Comparison of ENCODE assay signal across 9 mouse cellular contexts in the genomic region with DNA sequence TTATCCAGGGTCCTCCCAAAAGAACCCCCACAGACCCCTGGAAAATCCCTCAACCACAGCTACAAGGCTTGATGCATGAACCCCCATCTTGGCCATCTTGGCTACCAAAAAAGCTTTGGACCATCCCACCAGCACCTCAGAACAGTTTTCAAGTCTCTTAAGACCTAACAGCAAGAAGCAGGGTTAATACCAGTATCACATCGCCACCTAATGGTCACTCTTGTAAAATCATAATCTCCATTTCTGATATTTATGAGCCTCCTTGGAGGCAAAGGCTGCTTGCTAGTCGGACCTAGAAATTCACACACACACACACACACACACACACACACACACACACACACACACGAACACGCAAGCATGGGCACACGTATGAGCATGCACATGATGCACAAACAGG. TPM values are rescaled to one million over a fixed set of nuclear protein-coding genes. Genes with fewer than 3 reads are reported as not detected.
A peak's percentile ranks its signal among the peaks of the same experiment; 100 is the strongest.
DNase-seq lines count a peak whose midpoint lies in the region; ATAC-seq lines count a peak whose summit lies in the region.
"Had no signal": no experiment of that assay in that cellular context is flagged by ENCODE, and none has a peak within 500 bp of the region (broad histone marks: within the 10 kb centered on the region; RNA-seq: fewer than 3 reads in every experiment).

No protein-coding gene starts in this region.

- peak; percentile 11 for DNase-seq in hindbrain, embryonic 10.5 days (ENCODE audit: low spot score)
- DNase-seq in A20 (ENCODE audit: low read depth, low spot score): peak; percentile 57
- DNase-seq in WW6 (ENCODE audit: low read depth, low spot score): peak; percentile 36
- peak; percentile 24 to 56 for DNase-seq in heart, postnatal 10 days
- no peak for DNase-seq in urinary bladder, postnatal 4 days (ENCODE audit: low spot score in 2 of 2)
- DNase-seq in right cerebral cortex, postnatal 10 days (ENCODE audit: low spot score in 2 of 2): no peak

- H3K9me3 ChIP-seq in hindbrain, embryonic 10.5 days: no peaks in the 10 kb centered on the region
- no peaks in the 10 kb centered on the region for H3K9me3 ChIP-seq in hindbrain, embryonic 12.5 days (replicated peaks)
- H3K9me3 ChIP-seq: neural tube, embryonic 12.5 days had no signal

- H3K4me2 ChIP-seq in hindbrain, embryonic 12.5 days (replicated peaks): no peak overlapping the region
- H3K4me2 ChIP-seq: neural tube, embryonic 12.5 days had no signal

- H3K27ac ChIP-seq in hindbrain, embryonic 10.5 days: no peak overlapping the region
- H3K27ac ChIP-seq in hindbrain, embryonic 12.5 days: no peak overlapping the region
- H3K27ac ChIP-seq: neural tube, embryonic 12.5 days had no signal

- H3K36me3 ChIP-seq in hindbrain, embryonic 10.5 days: no peaks in the 10 kb centered on the region
- H3K36me3 ChIP-seq in hindbrain, embryonic 12.5 days: no peaks in the 10 kb centered on the region
- H3K36me3 ChIP-seq: neural tube, embryonic 12.5 days had no signal

- H3K27me3 ChIP-seq in hindbrain, embryonic 10.5 days (ENCODE audit: insufficient read depth, poor library complexity, severe bottlenecking): no peaks in the 10 kb centered on the region
- H3K27me3 ChIP-seq in hindbrain, embryonic 12.5 days: no peaks in the 10 kb centered on the region
- H3K27me3 ChIP-seq: neural tube, embryonic 12.5 days had no signal

- 11% methylated on average over 5 of the region's 5 CpGs for WGBS in hindbrain, embryonic 10.5 days
- WGBS in hindbrain, embryonic 12.5 days: 7% methylated on average over 5 of the region's 5 CpGs

- no peak for ATAC-seq in hindbrain, embryonic 12.5 days (ENCODE audit: low FRiP score)
- ATAC-seq in megakaryocyte progenitor cell, adult 5-6 weeks (replicated peaks; ENCODE audit: poor library complexity): peak; percentile 63; the same call in 1 of the 2 replicates

- peaks cover 5% of the 10 kb centered on the region; the same call in 1 of the 2 replicates for H3K4me1 ChIP-seq in hindbrain, embryonic 10.5 days (replicated peaks)
- no peaks in the 10 kb centered on the region for H3K4me1 ChIP-seq in hindbrain, embryonic 12.5 days
- H3K4me1 ChIP-seq: neural tube, embryonic 12.5 days had no signal

- no peak overlapping the region for H3K4me3 ChIP-seq in hindbrain, embryonic 10.5 days
- H3K4me3 ChIP-seq in hindbrain, embryonic 12.5 days: no peak overlapping the region
- H3K4me3 ChIP-seq: neural tube, embryonic 12.5 days had no signal

- intact Hi-C loops in heart, postnatal 10 days (cut with DNase I): loop anchor here (1.0 to 5.0 kb wide), 4 partner anchors 258 to 1051 kb away; no protein-coding TSS in a partner anchor

- H3K9ac ChIP-seq in hindbrain, embryonic 12.5 days: no peak overlapping the region
- H3K9ac ChIP-seq: neural tube, embryonic 12.5 days had no signal

RNA-seq across cellular contexts. Expression of a gene that starts 40.1 kb away (rescaled TPM):
- 0.86 and 1.4 TPM in 2 replicates for polyA plus RNA-seq in hindbrain, embryonic 10.5 days (2016; fragmentation: Nextera tagmentation; extraction: Ambion mirVana)
- 5.7 and 6.7 TPM in 2 replicates for polyA plus RNA-seq in hindbrain, embryonic 12.5 days (2016; fragmentation: Nextera tagmentation; extraction: Ambion mirVana)
- 10 to 100 TPM; 23.7 to 29.9 TPM for total RNA-seq in heart, postnatal 10 days (2021)
- not detected in 2 replicates for total RNA-seq in megakaryocyte progenitor cell, adult 5-6 weeks (2015)
- not detected in 2 replicates for total RNA-seq in megakaryocyte progenitor cell, adult 5-6 weeks (2017)

Comparison
In these comparisons a context has a peak if more than half of its experiments do, and no peak if none do; other contexts are left out.
1. DNase-seq: peak in hindbrain, embryonic 10.5 days (single experiment), A20 (single experiment), WW6 (single experiment) and heart, postnatal 10 days (2 of 2); none in urinary bladder, postnatal 4 days (0 of 2) and right cerebral cortex, postnatal 10 days (0 of 2).
2. RNA of a gene that starts 40.1 kb away (total RNA-seq): 23.7 to 29.9 TPM in heart, postnatal 10 days; not detected in megakaryocyte progenitor cell, adult 5-6 weeks; every median in the first group is over 10 times any median in the second.